Mouse (Mus musculus) ES-E14 (cell line): Measurements from ENCODE around the gene Peak1.

Experiments
- HCFC1 ChIP-seq: IDR thresholded peaks from 2 replicates; pipeline ENCODE4 v1.6.1; 2012; ENCODE audit warnings: low read length, inconsistent platforms, borderline replicate concordance; ENCODE audit not compliant: insufficient read depth
- MAFK ChIP-seq: IDR thresholded peaks from 2 replicates; pipeline ENCODE4 v1.6.1; 2014; ENCODE audit warnings: mild to moderate bottlenecking, low read depth, low read length, inconsistent platforms; ENCODE audit not compliant: insufficient read depth
- ZC3H11A ChIP-seq: IDR thresholded peaks from 2 replicates; pipeline ENCODE4 v1.6.1; 2012; ENCODE audit warnings: low read depth, mild to moderate bottlenecking, inconsistent platforms, low read length, borderline replicate concordance
- ZNF384 ChIP-seq: IDR thresholded peaks from 2 replicates; pipeline ENCODE4 v1.6.1; 2012; ENCODE audit warnings: low read depth, low read length, inconsistent platforms

DNA sequence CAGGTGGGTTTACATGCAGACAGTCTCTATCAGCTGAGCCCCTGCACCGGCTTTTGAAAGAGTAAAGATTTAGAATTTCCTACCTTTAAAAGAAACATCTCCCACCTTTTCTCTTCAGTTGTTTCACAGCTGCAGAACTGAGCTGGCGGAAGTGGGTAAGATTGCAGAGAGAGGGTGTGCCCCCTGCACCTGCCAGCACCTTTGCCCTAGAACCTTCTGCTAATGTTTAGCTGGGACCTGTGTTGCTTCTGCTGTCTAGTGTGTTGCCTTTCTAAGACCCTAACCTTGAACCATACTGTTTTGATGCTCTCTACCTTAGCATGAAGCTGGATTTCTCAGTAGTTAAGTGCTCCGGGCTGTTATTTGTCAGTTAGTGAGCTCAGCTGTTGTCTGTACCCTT lies 38.6 kb upstream of the Peak1 start:
- TF ChIP-seq HCFC1 (no peak), ZNF384 (no peak), MAFK (no peak), ZC3H11A (no peak)
